Mouse (Mus musculus) embryonic facial prominence, embryonic 10.5 days (tissue): ENCODE results near the gene Maco1. TPM values are rescaled to one million over a fixed set of nuclear protein-coding genes. Genes with fewer than 3 reads are reported as not detected.
"Not testable (repeated sequence)": the region's sequence is repeated elsewhere in the genome, so short reads cannot be mapped to it uniquely, and the experiment has no call there.

Source experiments
- DNase-seq: peaks from one replicate; pipeline ENCODE4 v3.0.0-alpha.2; 2017; ENCODE audit warnings: low spot score
- H3K27ac ChIP-seq: fragments of 300-500 bp; sonication (generic); replicated peaks from 2 replicates; pipeline ENCODE4 v1.5.1; 2016; ENCODE audit warnings: mild to moderate bottlenecking
- H3K27me3 ChIP-seq: fragments of 300-500 bp; sonication (generic); replicated peaks from 2 replicates; pipeline ENCODE4 v1.6.1; 2016; ENCODE audit warnings: low read depth, mild to moderate bottlenecking; ENCODE audit not compliant: poor library complexity, severe bottlenecking
- H3K36me3 ChIP-seq: fragments of 300-500 bp; sonication (generic); replicated peaks from 2 replicates; pipeline ENCODE4 v1.6.1; 2016; ENCODE audit warnings: mild to moderate bottlenecking, moderate library complexity
- H3K4me1 ChIP-seq: fragments of 300-500 bp; sonication (generic); 2 replicates; pipeline ENCODE4 v1.6.1; 2016
- H3K4me3 ChIP-seq: fragments of 300-500 bp; sonication (generic); 2 replicates; pipeline ENCODE4 v1.5.1; 2016; ENCODE audit warnings: mild to moderate bottlenecking, moderate library complexity
- H3K9me3 ChIP-seq: fragments of 300-500 bp; sonication (generic); 2 replicates; pipeline ENCODE4 v1.6.1; 2016; ENCODE audit warnings: mild to moderate bottlenecking
- WGBS: fragments of 180-500 bp; shearing (Covaris S2); methylation state at CpG from one replicate; pipeline ENCODE4 v1.1.7; 2016; 5-methylcytosine and 5-hydroxymethylcytosine counted together
- polyA plus RNA-seq: library from polyadenylated mRNA; unstranded; fragments of >200 nt; fragmentation: Nextera tagmentation; extraction: Ambion mirVana; gene quantifications from 2 replicates; pipeline ENCODE4 v1.2.1, GENCODE M21; 2016

The Maco1 gene
- polyA plus RNA-seq, 1 experiment from 2014 or later: 42.5 TPM

DNA sequence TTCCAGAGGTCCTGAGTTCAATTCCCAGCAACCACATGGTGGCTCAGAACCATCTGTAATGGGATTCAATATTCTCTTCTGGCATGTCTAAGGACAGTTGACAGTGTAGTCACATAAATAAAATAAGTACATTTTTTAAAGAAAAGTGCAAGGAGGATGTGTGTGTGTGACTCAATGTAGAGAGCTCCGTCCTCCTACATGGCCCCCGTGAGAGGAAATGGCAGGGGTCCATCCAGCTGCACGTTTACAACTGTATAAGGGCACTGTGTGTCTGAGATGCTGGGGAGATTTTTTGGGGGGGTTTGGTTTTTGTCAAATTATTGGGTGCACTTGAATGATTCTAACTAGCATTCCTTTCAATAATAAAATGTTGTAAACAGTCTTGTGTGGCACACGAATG, 17.7 kb downstream of the Maco1 start:
- no peaks in the 10 kb centered on the region for H3K27me3 ChIP-seq
- H3K4me1 ChIP-seq: no peaks in the 10 kb centered on the region
- H3K27ac ChIP-seq: no peak overlapping the region
- DNase-seq: no peak
- no peaks in the 10 kb centered on the region for H3K9me3 ChIP-seq
- 89% methylated on average over 4 of the region's 4 CpGs for WGBS
- H3K36me3 ChIP-seq: peaks cover 69% of the 10 kb centered on the region
- H3K4me3 ChIP-seq: no peak overlapping the region

DNA sequence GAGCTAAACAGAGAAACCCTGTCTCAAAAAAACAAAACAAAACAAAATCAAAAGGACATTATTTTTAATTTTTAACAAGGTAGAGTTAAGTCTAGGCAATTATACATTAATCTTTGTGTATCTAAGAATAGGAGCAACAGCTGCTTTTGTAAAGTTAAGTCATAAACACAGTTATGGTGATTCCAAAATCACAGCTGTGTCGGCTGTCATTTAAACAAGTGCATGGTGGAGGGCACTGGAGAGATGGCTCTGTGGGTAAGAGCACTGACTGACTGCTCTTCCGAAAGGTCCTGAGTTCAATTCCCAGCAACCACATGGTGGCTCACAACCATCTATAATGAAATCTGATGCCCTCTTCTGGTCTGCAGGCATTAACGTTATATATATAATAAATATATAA, 21.2 kb downstream of the Maco1 start:
- Histone ChIP-seq H3K36me3 (peaks cover 89% of the 10 kb centered on the region), H3K4me1 (no peaks in the 10 kb centered on the region), H3K27me3 (no peaks in the 10 kb centered on the region), H3K4me3 (no peak overlapping the region), H3K9me3 (no peaks in the 10 kb centered on the region), H3K27ac (no peak overlapping the region)
- WGBS: 91% methylated on average over 3 of the region's 3 CpGs
- DNase-seq: no peak

DNA sequence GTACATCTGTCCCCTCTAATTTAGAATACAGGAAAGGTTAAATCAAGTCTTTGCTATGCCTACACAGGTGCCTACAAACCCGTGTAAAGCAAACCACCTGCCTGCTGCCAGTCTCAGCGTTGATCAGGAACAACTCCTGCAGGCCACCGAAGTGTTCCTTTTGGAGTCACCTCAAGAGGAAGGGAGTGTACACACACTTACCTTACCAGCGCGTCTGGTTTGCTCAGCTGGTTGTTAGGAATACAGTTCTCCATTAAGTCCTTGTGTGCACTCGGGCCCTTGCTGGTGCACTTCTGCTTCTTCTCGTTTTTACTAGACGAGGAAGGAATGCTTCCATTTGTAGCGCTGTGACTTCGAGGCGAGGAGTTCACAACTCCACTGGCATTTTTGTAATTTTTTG, 25.3 kb downstream of the Maco1 start:
- WGBS: 94% methylated on average over 11 of the region's 11 CpGs
- H3K27me3 ChIP-seq: no peaks in the 10 kb centered on the region
- H3K36me3 ChIP-seq: peaks cover 90% of the 10 kb centered on the region
- no peak for DNase-seq
- no peaks in the 10 kb centered on the region for H3K9me3 ChIP-seq
- H3K4me3 ChIP-seq: no peak overlapping the region
- H3K27ac ChIP-seq: no peak overlapping the region
- no peaks in the 10 kb centered on the region for H3K4me1 ChIP-seq

DNA sequence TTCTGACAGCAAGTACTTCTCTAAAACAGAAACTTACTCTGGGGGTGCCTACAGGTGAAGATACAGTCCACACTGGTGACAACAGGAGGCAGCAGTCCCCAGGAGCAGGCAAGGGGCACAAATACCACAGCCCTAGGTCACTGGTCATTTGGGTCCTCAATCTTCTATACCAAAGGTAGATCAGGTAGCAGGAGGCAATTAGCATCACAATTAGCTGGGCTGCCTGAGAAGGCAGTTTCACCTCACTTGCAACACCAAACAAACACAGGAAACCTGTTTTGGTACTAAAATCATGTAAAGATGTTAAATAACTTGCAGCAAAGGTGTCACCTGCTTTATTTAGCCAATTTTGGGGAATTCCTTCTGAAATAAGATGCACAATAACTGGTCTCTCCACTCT, 26.8 kb downstream of the Maco1 start:
- H3K4me1 ChIP-seq: no peaks in the 10 kb centered on the region
- H3K4me3 ChIP-seq: no peak overlapping the region
- H3K9me3 ChIP-seq: no peaks in the 10 kb centered on the region
- no peak overlapping the region for H3K27ac ChIP-seq
- H3K36me3 ChIP-seq: peaks cover 85% of the 10 kb centered on the region
- DNase-seq: no peak
- no peaks in the 10 kb centered on the region for H3K27me3 ChIP-seq

DNA sequence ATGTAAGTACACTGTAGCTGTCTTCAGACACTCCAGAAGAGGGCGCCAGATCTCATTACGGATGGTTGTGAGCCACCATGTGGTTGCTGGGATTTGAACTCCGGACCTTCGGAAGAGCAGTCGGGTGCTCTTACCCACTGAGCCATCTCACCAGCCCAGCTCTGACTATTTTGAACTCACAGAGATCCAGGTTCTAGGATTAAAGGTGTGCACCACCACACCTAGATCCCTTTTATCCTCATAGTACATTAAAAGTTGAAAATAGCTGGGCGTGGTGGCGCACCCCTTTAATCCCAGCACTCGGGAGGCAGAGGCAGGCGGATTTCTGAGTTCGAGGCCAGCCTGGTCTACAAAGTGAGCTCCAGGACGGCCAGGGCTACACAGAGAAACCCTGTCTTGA, 27.3 kb downstream of the Maco1 start:
- H3K4me3 ChIP-seq, H3K9me3 ChIP-seq, H3K4me1 ChIP-seq, H3K27me3 ChIP-seq, H3K27ac ChIP-seq, DNase-seq: not testable (repeated sequence)
- H3K36me3 ChIP-seq: peaks cover 83% of the 10 kb centered on the region
- 97% methylated on average over 11 of the region's 11 CpGs for WGBS

DNA sequence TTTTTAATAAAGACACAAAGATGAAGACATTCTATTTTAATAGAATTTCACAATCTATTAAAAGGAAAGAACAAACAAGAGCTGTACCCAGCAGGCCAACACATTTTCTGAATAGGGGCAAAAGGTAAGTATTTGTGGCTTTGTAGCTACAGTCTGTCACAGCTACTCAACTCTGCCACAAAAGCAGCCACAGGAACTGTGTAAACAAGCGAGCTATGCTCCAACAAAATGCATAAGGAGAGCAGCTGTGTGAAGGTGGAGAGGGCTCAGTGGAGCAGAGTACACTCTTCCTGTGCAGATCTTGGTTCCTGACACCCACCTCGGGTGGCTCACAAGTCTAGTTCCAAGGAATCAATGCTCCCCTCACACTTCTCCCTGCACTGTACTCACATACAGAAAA, 29.6 kb downstream of the Maco1 start:
- Histone ChIP-seq H3K4me3 (no peak overlapping the region), H3K27me3 (no peaks in the 10 kb centered on the region), H3K36me3 (peaks cover 84% of the 10 kb centered on the region), H3K9me3 (no peaks in the 10 kb centered on the region), H3K4me1 (no peaks in the 10 kb centered on the region), H3K27ac (no peak overlapping the region)
- no peak for DNase-seq
- WGBS: 77% methylated on average over 2 of the region's 2 CpGs

DNA sequence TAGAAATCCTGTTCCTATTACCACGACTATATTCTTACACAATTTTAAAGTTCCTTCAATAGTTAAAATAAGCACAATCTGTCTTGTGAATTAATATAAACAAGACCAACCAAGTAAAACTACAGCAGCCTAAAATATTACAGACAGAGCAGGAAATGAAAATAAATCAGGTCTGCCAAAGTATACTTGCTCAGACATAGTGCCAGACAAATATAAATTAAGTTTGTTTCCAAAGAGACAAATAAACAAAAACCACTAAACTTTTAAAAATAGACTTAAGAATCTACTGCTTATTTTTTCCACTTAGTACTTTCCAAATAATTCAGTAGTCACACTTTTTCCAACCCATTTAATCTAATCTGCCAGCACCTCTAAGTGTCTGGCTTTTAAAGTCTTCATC, 32.1 kb downstream of the Maco1 start:
- DNase-seq: no peak
- H3K27ac ChIP-seq: no peak overlapping the region
- peaks cover 77% of the 10 kb centered on the region for H3K36me3 ChIP-seq
- no peak overlapping the region for H3K4me3 ChIP-seq
- no peaks in the 10 kb centered on the region for H3K4me1 ChIP-seq
- H3K27me3 ChIP-seq: no peaks in the 10 kb centered on the region
- WGBS: 88% methylated on average over 1 of the region's 1 CpGs
- H3K9me3 ChIP-seq: no peaks in the 10 kb centered on the region

DNA sequence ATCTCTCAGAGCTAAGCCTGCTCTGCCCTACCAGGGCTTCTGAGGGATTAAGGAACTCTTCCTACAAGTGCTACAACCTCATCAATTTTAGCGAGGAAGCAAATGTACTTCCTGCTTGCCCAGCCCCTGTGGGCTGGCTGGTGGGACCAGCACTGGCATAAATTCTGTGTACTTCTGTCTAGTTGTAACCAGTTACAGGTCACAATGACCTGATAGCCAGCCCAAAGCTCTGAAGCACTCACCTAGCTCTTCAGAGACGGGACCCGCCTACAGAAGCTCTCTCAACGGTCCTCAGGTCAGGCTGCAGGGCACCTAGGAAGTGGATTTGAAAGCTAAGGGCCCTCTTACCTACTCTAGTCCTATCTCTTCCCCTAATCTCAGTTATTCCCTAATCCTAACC, 35.4 kb downstream of the Maco1 start:
- Histone ChIP-seq H3K4me1 (peaks cover 4% of the 10 kb centered on the region; the same call in 1 of the 2 replicates), H3K9me3 (no peaks in the 10 kb centered on the region), H3K27me3 (no peaks in the 10 kb centered on the region), H3K36me3 (peaks cover 77% of the 10 kb centered on the region), H3K27ac (no peak overlapping the region), H3K4me3 (no peak overlapping the region)
- WGBS: 80% methylated on average over 4 of the region's 4 CpGs
- no peak for DNase-seq

DNA sequence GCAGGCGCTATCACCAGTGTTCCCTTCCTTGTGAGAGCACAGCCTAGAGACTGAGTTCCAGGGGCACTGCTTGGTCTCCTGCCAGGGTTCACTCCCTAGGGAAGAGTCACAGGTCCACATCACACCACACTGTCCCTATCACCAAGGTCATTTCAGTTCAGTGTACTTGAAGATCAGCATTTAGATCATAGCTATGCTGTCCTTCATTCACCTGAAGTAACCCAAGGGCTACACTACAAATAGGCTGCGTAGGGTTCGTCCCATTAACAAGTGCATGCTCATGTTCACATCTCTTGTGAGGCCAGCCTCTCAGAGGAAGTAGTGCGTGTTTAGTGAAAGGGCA, 38.9 kb downstream of the Maco1 start:
- Histone ChIP-seq H3K27ac (no peak overlapping the region), H3K36me3 (peaks cover 84% of the 10 kb centered on the region), H3K9me3 (no peaks in the 10 kb centered on the region), H3K27me3 (no peaks in the 10 kb centered on the region), H3K4me3 (no peak overlapping the region), H3K4me1 (peaks cover 4% of the 10 kb centered on the region; the same call in 1 of the 2 replicates)
- DNase-seq: no peak
- WGBS: 92% methylated on average over 4 of the region's 4 CpGs

DNA sequence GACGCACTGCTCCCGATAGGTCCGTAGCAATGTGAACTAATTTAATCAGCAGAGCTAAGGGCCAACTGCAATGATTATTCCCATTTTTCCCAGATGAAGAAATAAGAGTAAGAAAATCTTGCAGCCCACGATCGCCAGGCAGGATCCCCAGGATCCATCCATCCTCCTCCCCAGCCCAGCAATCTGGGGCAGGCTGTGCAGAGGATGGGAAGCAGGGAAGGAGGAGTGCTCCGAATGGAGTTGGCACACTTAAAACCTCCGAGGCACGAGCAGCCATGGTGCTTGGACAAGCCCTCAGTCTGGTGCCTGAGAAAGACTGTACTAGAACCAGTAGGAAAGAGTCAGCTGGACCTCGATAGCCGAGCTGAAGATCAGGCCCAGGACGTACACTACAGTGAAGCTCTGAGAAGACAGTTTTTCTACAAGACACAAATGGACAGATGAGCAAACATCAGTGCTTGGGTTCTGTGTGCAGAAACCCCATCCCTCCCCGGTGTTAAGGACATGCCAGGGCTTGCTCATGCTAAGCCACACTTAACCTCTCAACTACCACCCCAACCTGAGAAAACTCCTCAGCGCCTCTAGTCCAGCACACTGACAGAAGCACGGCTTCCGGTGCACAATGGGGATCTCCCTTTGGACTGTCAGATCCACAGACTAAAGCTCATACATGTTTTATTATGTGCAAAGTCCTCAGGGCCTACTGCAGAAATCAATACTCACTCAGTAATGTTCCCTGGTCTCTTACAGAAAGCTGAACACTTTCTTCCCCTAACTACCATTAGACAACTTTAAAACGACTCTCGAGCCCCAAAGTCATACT, 39.5 kb downstream of the Maco1 start:
- peaks cover 4% of the 10 kb centered on the region; the same call in 1 of the 2 replicates for H3K4me1 ChIP-seq
- 89% methylated on average over 17 of the region's 17 CpGs for WGBS
- no peak overlapping the region for H3K4me3 ChIP-seq
- peaks cover 84% of the 10 kb centered on the region for H3K36me3 ChIP-seq
- no peak for DNase-seq
- no peaks in the 10 kb centered on the region for H3K27me3 ChIP-seq
- no peaks in the 10 kb centered on the region for H3K9me3 ChIP-seq
- no peak overlapping the region for H3K27ac ChIP-seq

DNA sequence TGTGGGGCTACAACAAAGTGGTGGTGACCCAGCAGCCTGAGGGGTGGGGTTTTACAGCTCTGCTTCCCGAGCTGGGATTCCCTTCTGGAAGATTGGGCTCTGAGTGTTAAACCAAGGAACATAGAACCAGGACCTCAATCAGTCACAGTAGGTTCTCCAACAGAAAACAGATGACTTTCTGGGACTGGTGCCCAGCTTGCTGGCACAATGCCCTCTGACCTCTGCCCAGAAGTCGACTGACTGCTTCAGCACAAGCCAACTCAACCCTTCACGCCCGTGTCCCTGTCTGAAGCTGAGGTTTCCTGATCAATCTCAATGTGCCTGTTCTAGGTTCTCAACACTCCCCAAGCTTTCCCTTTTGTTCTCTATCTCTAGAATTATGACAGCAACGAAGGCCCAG, 48.4 kb downstream of the Maco1 start:
- 0 out of 2 replicates have a peak, but pooled peaks cover 3% of the 10 kb centered on the region for H3K4me1 ChIP-seq
- H3K27me3 ChIP-seq: no peaks in the 10 kb centered on the region
- H3K27ac ChIP-seq: no peak overlapping the region
- 87% methylated on average over 5 of the region's 5 CpGs for WGBS
- no peak overlapping the region for H3K4me3 ChIP-seq
- DNase-seq: no peak
- peaks cover 96% of the 10 kb centered on the region for H3K36me3 ChIP-seq
- no peaks in the 10 kb centered on the region for H3K9me3 ChIP-seq

DNA sequence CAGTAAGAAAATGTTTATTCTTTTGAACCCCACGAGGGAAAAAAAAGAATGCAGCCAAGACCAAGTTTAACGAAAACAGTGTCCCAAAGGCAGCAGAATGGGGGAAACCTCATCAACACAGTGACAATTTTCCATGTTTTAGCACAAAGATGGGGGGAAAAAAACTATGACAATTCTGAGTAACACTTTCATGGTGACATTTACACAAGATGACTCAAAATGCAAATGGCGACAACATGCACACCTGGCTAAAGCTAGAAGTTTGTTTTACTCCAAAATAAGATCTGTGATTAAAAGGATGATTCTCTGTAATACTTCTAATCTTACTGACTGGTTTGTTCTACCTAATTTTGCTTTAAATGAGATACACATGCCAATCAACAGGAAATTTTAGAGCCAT, 50.4 kb downstream of the Maco1 start:
- H3K9me3 ChIP-seq: no peaks in the 10 kb centered on the region
- peaks cover 76% of the 10 kb centered on the region for H3K36me3 ChIP-seq
- 87% methylated on average over 3 of the region's 3 CpGs for WGBS

DNA sequence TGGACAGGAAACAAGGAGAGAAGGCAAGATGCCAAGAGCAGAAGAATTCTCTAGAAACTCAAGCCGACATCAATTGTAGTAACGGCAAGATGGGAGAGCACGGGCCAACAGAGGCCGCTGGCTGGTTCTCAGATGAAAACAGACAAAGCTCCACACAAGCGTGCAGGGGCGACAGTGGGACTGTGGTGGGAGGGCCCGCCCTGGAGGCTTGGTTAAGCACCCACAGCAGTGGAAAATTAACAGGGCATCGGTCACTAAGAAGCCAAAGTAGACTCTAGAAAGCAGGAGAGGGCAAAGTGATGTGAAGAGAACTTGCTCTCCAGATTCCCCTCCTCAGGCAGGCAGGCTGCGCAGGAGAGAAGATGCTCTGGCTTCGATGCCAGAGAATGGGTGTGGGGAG, 51.0 kb downstream of the Maco1 start:
- Histone ChIP-seq H3K27me3 (no peaks in the 10 kb centered on the region), H3K4me3 (no peak overlapping the region), H3K27ac (no peak overlapping the region), H3K4me1 (peaks cover 12% of the 10 kb centered on the region), H3K36me3 (peaks cover 70% of the 10 kb centered on the region), H3K9me3 (no peaks in the 10 kb centered on the region)
- no peak for DNase-seq
- 92% methylated on average over 10 of the region's 10 CpGs for WGBS

More for the DNA sequence above, 50.4 kb downstream of the Maco1 start:
- H3K4me1 ChIP-seq: peaks cover 11% of the 10 kb centered on the region
- no peak overlapping the region for H3K4me3 ChIP-seq
- H3K27ac ChIP-seq: no peak overlapping the region
- no peaks in the 10 kb centered on the region for H3K27me3 ChIP-seq
- DNase-seq: no peak
